Mouse (Mus musculus) myocyte (in vitro differentiated cells): ENCODE results near the gene Thap11.

Experiments
- E2F4 ChIP-seq: IDR thresholded peaks from one replicate; pipeline ENCODE4 v1.6.1; 2011; ENCODE audit warnings: mild to moderate bottlenecking, control low read depth, moderate library complexity; ENCODE audit not compliant: insufficient read depth
- MAX ChIP-seq: IDR thresholded peaks from one replicate; pipeline ENCODE4 v1.6.1; 2011; ENCODE audit warnings: low read depth, mild to moderate bottlenecking, control low read depth
- MYOG ChIP-seq, 3 experiments: IDR thresholded peaks; one replicate each; pipeline ENCODE4 v1.6.1; 2011; ENCODE audit warnings: control low read depth in 2 of 3, low read depth in 2 of 3, mild to moderate bottlenecking in 2 of 3; ENCODE audit not compliant: insufficient read length in 2 of 3, control insufficient read depth in 1 of 3, insufficient read depth in 1 of 3
- POLR2A ChIP-seq: IDR thresholded peaks from one replicate; pipeline ENCODE4 v1.6.1; 2011; ENCODE audit warnings: low read depth, mild to moderate bottlenecking, control low read depth, moderate library complexity; ENCODE audit not compliant: insufficient read length
- POLR2AphosphoS2 ChIP-seq: IDR thresholded peaks from one replicate; pipeline ENCODE4 v1.6.1; 2011; ENCODE audit warnings: low read depth, control low read depth; ENCODE audit not compliant: insufficient read length
- REST ChIP-seq: IDR thresholded peaks from one replicate; pipeline ENCODE4 v1.6.1; 2011; ENCODE audit warnings: mild to moderate bottlenecking, control low read depth, moderate library complexity; ENCODE audit not compliant: insufficient read depth, insufficient read length
- USF1 ChIP-seq: IDR thresholded peaks from one replicate; pipeline ENCODE4 v1.6.1; 2011; ENCODE audit warnings: low read depth, mild to moderate bottlenecking, control low read depth, moderate library complexity

GRCm38 (mm10) chr8:105805964-105806363 lies 49.0 kb upstream of the Thap11 start:
- TF ChIP-seq USF1 (no peak), POLR2A (no peak), MAX (no peak), POLR2AphosphoS2 (no peak), E2F4 (no peak), MYOG (IDR thresholded peaks at IDR 0.05; ENCODE audit: control insufficient read depth in 1 of 3, insufficient read depth in 1 of 3, insufficient read length in 2 of 3, low read depth in 2 of 3) (no peak), REST (no peak)
